Mouse (Mus musculus) urinary bladder, postnatal 10 days (tissue): ENCODE data around the gene Ubr1.

Experiments used
- DNase-seq: peaks from one replicate; pipeline ENCODE4 v3.0.0; 2022; ENCODE audit warnings: low spot score

The Ubr1 gene

DNA sequence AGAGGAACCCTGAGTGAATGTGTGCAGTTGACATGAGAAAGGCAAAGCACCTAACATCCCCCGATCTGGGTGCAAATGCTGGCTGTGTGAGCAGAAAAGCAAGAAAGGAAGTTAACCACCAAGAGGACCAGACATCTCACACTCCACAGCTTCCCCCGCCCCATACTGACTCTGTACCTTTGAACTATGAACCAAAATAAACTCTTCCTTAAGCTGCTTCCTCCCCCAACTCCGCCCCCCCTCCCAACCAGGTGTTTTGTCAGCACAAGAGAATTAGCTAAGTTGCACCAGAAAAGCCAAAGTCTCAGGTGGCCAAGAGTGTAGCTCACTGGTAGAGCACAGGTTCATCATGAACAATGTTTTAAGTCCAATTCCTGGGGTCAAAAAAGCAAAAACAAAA lies 117.4 kb downstream of the Ubr1 start:
- DNase-seq: no peak

DNA sequence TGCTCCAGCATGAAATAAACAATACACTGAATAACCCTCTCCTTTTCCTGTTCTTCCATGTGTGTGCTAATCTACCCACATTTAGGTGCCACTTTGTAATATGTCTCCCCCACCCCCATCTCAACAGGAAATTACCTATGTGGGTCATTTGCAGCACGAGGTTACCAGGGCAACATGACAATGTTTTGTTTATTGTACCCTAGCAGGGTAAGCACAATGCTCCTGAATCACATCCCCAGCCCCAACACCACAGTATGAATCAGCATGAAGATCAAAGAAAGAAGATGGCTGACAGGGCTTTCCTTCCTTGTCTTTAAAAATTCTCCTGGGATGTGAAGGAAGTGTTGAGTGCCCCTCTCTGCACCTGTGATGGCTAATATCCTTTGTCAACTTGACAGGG lies 117.9 kb downstream of the Ubr1 start:
- DNase-seq: no peak

DNA sequence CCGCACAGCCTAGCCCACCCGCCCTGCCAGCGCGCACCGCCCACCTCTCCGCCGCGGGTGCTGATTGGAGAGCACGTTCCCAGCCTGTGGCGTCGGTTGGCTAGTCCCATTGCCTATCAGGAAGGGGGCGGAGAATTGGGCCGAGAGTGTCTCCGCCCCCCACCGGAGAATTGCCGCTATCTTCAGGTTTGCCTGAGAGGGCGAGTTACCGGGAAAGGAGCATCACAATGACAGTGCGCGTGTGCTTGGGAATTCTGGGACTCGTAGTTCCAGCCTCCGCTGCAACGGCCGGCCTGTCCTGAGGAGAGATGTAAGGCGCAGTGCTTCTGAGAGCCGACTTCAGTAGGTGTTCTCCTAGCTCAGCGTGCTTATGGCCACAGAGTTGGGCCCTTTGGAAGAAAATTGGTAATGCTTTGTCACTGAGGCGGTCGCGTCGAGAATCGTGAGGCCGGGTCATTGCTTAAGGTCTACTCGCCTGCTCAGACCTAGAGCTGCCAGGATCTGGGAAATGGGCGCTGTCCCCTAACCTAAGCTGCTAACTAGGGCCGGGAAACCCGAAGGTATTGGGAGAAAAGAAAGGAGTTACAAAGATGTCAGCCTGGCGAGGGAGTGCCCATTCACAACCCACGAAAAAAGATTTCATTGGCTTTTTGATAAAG lies 120.0 kb downstream of the Ubr1 start, which contains the start of gene Ttbk2:
Ttbk2 (minus strand) TSS at position 181 of the 659 bp plus-strand sequence.
- peak; percentile 93 for DNase-seq

DNA sequence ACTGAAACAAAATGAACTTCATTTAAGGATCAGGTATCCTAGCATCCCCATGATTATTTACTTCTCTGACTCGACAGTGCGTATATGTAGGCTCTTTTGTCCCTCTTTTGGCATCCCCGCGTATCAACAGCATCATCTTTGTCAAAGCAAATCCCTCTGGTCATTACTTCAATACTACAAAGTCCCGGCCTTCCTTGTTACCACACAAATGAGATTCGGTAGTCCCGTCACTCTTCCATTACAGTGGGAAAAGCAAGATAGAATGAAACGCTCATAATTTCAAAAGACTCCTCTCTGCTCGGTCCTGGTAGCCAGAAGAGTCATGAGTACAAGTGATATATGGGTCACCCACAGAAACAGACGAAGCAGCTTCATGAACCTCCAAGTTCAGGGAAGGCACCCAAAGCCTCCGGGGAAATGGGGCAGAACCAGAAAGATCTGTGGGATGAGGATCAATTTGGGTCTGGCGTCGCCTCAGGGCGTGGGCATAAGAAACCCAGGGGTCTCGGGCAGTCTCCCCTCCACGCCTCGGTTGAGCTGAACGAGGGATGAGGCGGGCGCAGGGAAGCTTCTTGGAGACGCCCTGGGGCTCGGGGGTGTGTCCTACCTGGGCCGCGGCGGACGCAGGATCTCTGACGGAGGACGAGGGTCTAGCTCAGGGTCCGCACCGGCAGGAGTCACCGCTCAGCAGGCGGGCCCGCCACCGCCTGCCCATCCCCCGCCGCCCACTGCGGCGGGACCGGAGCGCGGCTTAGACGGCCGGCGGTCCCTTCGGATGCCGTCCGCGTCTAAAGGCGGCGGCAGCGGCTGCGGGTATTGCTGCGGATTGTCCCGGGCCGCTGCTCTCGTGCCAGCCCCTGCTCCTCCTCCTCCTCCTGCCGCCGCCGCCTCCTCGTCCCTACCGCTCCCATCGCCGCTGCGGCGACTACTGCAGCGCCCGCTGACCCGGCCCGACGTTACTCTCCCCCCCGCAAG lies 120.8 kb downstream of the Ubr1 start, which contains the start of gene Cdan1:
Cdan1 (minus strand) TSS at position 680 of the 975 bp plus-strand sequence.
- peak; percentile 17 for DNase-seq

DNA sequence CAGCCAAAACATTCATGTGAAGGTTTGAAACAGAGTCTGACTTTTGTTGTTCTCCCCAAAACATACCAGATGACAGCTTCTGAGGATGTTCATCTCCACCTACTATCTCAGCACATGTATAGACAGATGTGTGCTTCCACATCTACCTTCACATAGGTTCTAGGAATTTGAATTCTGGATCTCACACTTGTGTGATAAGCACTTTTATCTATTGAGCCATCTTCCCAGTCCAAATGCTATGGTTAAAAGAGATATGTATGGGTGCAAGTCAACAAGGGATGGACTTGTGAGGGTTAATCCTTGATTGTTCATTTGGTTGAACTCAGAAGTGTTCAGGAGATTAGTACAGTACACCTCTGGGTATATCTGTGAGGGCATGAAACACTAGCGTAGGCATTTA lies 125.2 kb downstream of the Ubr1 start:
- no peak for DNase-seq

DNA sequence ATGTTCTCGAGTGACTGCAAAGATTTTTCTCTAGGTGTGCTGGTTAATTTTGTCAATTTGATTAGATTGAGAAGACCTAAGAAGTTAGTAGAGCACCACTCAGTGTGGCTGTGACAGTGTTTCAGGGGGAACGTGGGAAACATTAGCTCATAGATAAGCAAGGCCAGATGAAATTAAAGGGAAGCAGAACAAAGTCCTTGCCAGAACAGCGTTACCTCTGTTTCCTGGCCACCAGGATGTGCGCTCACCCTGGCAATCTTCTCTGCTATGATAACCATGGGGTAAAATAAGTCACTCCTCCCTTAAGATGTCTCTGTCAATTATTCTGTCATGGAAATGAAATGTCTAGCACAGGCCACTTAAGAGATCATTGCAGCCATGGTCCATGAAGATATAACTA lies 126.5 kb downstream of the Ubr1 start:
- DNase-seq: no peak

DNA sequence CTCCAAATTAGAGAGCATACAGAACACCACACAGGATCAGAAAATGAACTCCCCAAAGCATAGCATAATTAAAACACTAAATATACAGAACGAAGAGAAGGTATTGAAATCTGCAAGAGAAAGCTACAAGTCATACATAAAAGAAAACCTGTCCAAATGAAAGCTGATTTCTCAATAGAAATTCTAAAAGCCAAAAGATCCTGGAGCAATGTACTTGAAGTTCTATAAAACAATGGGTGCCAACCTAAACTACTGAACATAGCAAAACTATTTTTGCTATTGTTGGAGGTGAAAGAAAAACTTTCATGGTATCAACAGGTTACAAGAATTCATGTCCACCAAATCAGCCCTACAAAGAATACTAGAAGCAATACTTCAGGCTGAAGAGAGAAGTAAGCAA lies 129.3 kb downstream of the Ubr1 start:
- DNase-seq: no peak

DNA sequence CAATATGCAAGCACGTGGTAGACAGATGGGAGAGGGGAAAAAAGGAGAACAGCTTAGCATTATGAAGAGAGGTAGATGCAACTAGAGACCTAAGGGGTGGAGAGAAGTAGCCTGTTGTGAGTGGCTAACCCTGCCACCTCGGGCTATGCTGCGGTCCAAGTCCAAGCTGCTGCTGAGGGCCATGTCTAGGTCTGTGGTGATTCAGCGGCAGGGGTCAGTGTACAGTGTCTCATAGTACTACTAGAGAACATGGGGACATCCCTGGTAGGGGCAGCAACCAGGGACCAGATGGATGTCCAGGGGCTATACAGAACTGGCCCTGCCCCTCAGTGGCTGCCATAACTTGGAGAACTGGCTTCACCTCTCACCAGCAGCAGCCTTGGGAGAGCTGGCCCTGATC lies 135.3 kb downstream of the Ubr1 start:
- no peak for DNase-seq

DNA sequence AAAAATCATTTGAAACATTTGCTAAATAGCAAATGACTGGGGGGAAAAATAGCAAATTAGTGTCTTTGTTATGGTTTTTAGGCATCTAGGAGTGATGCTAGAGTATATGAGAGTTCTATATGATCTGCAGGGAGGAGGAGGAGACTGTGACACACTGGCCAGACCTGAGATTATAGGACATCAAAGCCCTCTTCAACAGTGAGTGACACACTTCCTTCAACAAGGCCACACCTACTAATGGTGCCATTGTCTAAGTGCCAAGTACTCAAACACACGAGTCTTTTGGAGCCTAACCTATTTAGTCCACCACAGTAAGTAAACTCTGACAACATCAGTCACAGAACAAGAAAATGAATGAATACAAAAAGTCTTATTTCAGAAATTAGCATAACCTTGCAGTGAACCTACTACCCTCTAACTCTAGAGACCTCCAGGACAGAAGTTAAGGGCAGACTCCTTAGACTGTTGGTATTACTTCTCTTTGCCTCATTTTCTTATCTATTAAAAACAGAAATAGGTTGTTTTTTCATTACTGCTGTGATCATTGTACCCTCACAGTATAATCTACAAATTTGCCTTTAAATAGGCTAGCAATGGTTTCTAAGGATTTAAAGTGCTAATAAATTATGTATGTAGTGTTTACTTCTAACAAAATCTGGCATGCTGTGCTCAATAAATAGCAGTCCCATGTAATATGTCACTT lies 143.4 kb downstream of the Ubr1 start:
- no peak for DNase-seq
